Mouse (Mus musculus): ENCODE measurements around the gene Akap13.

GRCm38 (mm10) chr7:75595268-75595667 is 139.9 kb downstream of the Akap13 start:
- no peak for TF ChIP-seq POLR2A (IDR thresholded peaks at IDR 0.05; ENCODE audit: borderline replicate concordance, control insufficient read depth, low read depth, low read length)
- TF ChIP-seq CTCF (IDR thresholded peaks at IDR 0.05; ENCODE audit: control insufficient read depth, insufficient read depth, low read length): no peak

Data from bone marrow, adult 2 months (tissue).